Mouse (Mus musculus) intestine, postnatal 0 days (tissue): ENCODE data around the gene Akap6. TPM values are rescaled to one million over a fixed set of nuclear protein-coding genes. Genes with fewer than 3 reads are reported as not detected.
A peak's percentile ranks its signal among the peaks of the same experiment; 100 is the strongest.

Source experiments
- ATAC-seq: fragments of 200-750 bp; cut with Nextera tagmentation; 2 replicates; pipeline ENCODE4 v1.8.0; 2017; ENCODE audit warnings: mild to moderate bottlenecking, moderate TSS enrichment, moderate library complexity
- H3K27ac ChIP-seq: fragments of 300-500 bp; sonication (generic); 2 replicates; pipeline ENCODE4 v1.5.1; 2014; ENCODE audit warnings: mild to moderate bottlenecking, low read depth, low read length, moderate library complexity
- H3K27me3 ChIP-seq: fragments of 300-500 bp; sonication (generic); replicated peaks from 2 replicates; pipeline ENCODE4 v1.6.1; 2014; ENCODE audit warnings: low read length, mixed read lengths; ENCODE audit not compliant: control insufficient read depth, insufficient read depth
- H3K36me3 ChIP-seq: fragments of 300-500 bp; sonication (generic); 2 replicates; pipeline ENCODE4 v1.6.1; 2014; ENCODE audit warnings: mild to moderate bottlenecking, moderate library complexity; ENCODE audit not compliant: control insufficient read depth, insufficient read depth
- H3K4me1 ChIP-seq: fragments of 300-500 bp; sonication (generic); replicated peaks from 2 replicates; pipeline ENCODE4 v1.6.1; 2014; ENCODE audit warnings: antibody characterized with exemption, low read length, mixed read lengths; ENCODE audit not compliant: control insufficient read depth, insufficient read depth
- H3K4me2 ChIP-seq: fragments of 300-500 bp; sonication (generic); replicated peaks from 2 replicates; pipeline ENCODE4 v1.6.1; 2014; ENCODE audit warnings: low read depth, mild to moderate bottlenecking, moderate library complexity
- H3K4me3 ChIP-seq: fragments of 300-500 bp; sonication (generic); 2 replicates; pipeline ENCODE4 v1.5.1; 2014; ENCODE audit warnings: low read depth, low read length
- H3K9ac ChIP-seq: fragments of 300-500 bp; sonication (generic); 2 replicates; pipeline ENCODE4 v1.6.1; 2014; ENCODE audit warnings: mild to moderate bottlenecking, low read depth, low read length
- H3K9me3 ChIP-seq: fragments of 300-500 bp; sonication (generic); 2 replicates; pipeline ENCODE4 v1.6.1; 2016; ENCODE audit warnings: mixed run types; ENCODE audit not compliant: control insufficient read depth
- CTCF ChIP-seq: sonication (generic); IDR thresholded peaks from 2 replicates; pipeline ENCODE4 v1.5.1; 2016; ENCODE audit warnings: low read depth, mild to moderate bottlenecking, control low read depth, antibody characterized with exemption, moderate library complexity
- WGBS: fragments of 180-500 bp; shearing (Covaris S2); extraction: QIAGEN DNeasy Blood & Tissue Kit; methylation state at CpG from one replicate; pipeline ENCODE4 v1.1.7; 2014; 5-methylcytosine and 5-hydroxymethylcytosine counted together
- polyA plus RNA-seq: library from polyadenylated mRNA; unstranded; fragments of >200 nt; fragmentation: Nextera tagmentation; extraction: Ambion mirVana; gene quantifications from 2 replicates; pipeline ENCODE4 v1.2.1, GENCODE M21; 2015

Akap6 gene
- polyA plus RNA-seq, 1 experiment from 2014 or later = 0.73 TPM

- ATAC-seq = no peak
- H3K4me2 ChIP-seq = no peak overlapping the region
- no peaks in the 10 kb centered on the region for H3K9me3 ChIP-seq
- no peaks in the 10 kb centered on the region for H3K36me3 ChIP-seq
- H3K27ac ChIP-seq = no peak overlapping the region
- no peaks in the 10 kb centered on the region for H3K4me1 ChIP-seq
- WGBS = 89% methylated on average over 3 of the region's 3 CpGs
- H3K4me3 ChIP-seq = no peak overlapping the region
- no peak for TF ChIP-seq CTCF
- H3K9ac ChIP-seq = no peak overlapping the region
- no peaks in the 10 kb centered on the region for H3K27me3 ChIP-seq
These were observed 377.6 kb downstream of the Akap6 start for GRCm38 (mm10) chr12:53076595-53077400.

GRCm38 (mm10) chr12:53085789-53086188 is 386.6 kb downstream of the Akap6 start:
- H3K4me1 ChIP-seq = no peaks in the 10 kb centered on the region
- no peak overlapping the region for H3K9ac ChIP-seq
- no peaks in the 10 kb centered on the region for H3K36me3 ChIP-seq
- H3K27me3 ChIP-seq = no peaks in the 10 kb centered on the region
- no peak for TF ChIP-seq CTCF
- WGBS = 72% methylated on average over 3 of the region's 3 CpGs
- H3K4me2 ChIP-seq = no peak overlapping the region
- H3K4me3 ChIP-seq = no peak overlapping the region
- no peaks in the 10 kb centered on the region for H3K9me3 ChIP-seq
- H3K27ac ChIP-seq = no peak overlapping the region
- no peak for ATAC-seq

- Histone ChIP-seq H3K27ac (no peak overlapping the region), H3K36me3 (no peaks in the 10 kb centered on the region), H3K4me2 (no peak overlapping the region), H3K4me1 (no peaks in the 10 kb centered on the region), H3K27me3 (no peaks in the 10 kb centered on the region), H3K9me3 (no peaks in the 10 kb centered on the region), H3K9ac (no peak overlapping the region), H3K4me3 (no peak overlapping the region)
- ATAC-seq = no peak
- TF ChIP-seq CTCF = no peak
- 86% methylated on average over 10 of the region's 10 CpGs for WGBS
These were observed 413.1 kb downstream of the Akap6 start for GRCm38 (mm10) chr12:53112276-53112675.

GRCm38 (mm10) chr12:53119352-53119751 is 420.2 kb downstream of the Akap6 start:
- Histone ChIP-seq H3K4me1 (no peaks in the 10 kb centered on the region), H3K4me3 (no peak overlapping the region), H3K9ac (no peak overlapping the region), H3K36me3 (no peaks in the 10 kb centered on the region), H3K27ac (no peak overlapping the region), H3K9me3 (no peaks in the 10 kb centered on the region), H3K27me3 (no peaks in the 10 kb centered on the region), H3K4me2 (no peak overlapping the region)
- 50% methylated on average over 4 of the region's 4 CpGs for WGBS
- TF ChIP-seq CTCF = no peak
- ATAC-seq = no peak

- Histone ChIP-seq H3K9ac (no peak overlapping the region), H3K36me3 (no peaks in the 10 kb centered on the region), H3K4me3 (no peak overlapping the region), H3K9me3 (no peaks in the 10 kb centered on the region), H3K4me2 (peak overlapping the region; percentile 21; the same call in 1 of the 2 replicates), H3K27me3 (no peaks in the 10 kb centered on the region), H3K27ac (no peak overlapping the region), H3K4me1 (no peaks in the 10 kb centered on the region)
- WGBS = 52% methylated on average over 7 of the region's 7 CpGs
- TF ChIP-seq CTCF = no peak
- no peak for ATAC-seq
These were observed 424.9 kb downstream of the Akap6 start for GRCm38 (mm10) chr12:53124131-53124530.

- WGBS = 48% methylated on average over 1 of the region's 1 CpGs
- no peak overlapping the region for H3K9ac ChIP-seq
- no peak overlapping the region for H3K4me3 ChIP-seq
- H3K27ac ChIP-seq = no peak overlapping the region
- ATAC-seq = no peak
- TF ChIP-seq CTCF = no peak
- H3K9me3 ChIP-seq = no peaks in the 10 kb centered on the region
- no peak overlapping the region for H3K4me2 ChIP-seq
- H3K27me3 ChIP-seq = no peaks in the 10 kb centered on the region
- H3K36me3 ChIP-seq = no peaks in the 10 kb centered on the region
- no peaks in the 10 kb centered on the region for H3K4me1 ChIP-seq
These were observed 425.5 kb downstream of the Akap6 start for GRCm38 (mm10) chr12:53124696-53125095.

GRCm38 (mm10) chr12:53125286-53125685 is 426.1 kb downstream of the Akap6 start:
- no peaks in the 10 kb centered on the region for H3K9me3 ChIP-seq
- no peak overlapping the region for H3K27ac ChIP-seq
- no peak overlapping the region for H3K4me2 ChIP-seq
- H3K4me3 ChIP-seq = no peak overlapping the region
- H3K27me3 ChIP-seq = no peaks in the 10 kb centered on the region
- H3K9ac ChIP-seq = no peak overlapping the region
- TF ChIP-seq CTCF = no peak
- no peak for ATAC-seq
- H3K36me3 ChIP-seq = no peaks in the 10 kb centered on the region
- 77% methylated on average over 4 of the region's 4 CpGs for WGBS
- H3K4me1 ChIP-seq = no peaks in the 10 kb centered on the region
